Mouse (Mus musculus) kidney, adult 2 months (tissue): Measurements from ENCODE around the gene Rnf103.

Source experiments
- CTCF ChIP-seq: fragments of 200-500 bp; conservative IDR thresholded peaks from 2 replicates; pipeline ENCODE4 v1.5.1; 2011; ENCODE audit warnings: low read depth, mild to moderate bottlenecking, control low read depth, low read length, moderate library complexity, mixed read lengths; ENCODE audit not compliant: insufficient read depth, insufficient read length
- POLR2A ChIP-seq: fragments of 200-500 bp; IDR thresholded peaks from one replicate; pipeline ENCODE4 v1.6.1; 2011; ENCODE audit warnings: low read depth, low read length, control low read depth

DNA sequence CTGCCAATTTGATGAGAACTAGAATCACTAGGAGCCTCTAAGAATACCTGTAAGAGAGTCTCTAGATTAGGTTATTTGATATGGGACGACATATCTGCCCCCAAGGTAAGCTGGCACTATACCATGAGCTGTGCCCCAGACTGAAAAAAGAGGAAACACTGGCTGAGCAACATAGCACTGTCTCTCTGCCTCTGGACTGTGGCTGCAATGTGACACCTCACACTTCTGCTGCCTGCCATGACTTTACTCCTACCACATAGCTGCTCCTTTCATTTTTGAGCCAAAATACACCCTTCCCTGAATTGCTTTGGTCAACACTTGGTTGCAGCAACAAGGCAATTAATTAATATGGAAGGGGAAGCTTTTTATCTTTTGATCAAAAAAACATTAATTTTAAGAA, 48.9 kb upstream of the Rnf103 start:
- TF ChIP-seq CTCF = no peak
- no peak for TF ChIP-seq POLR2A
